Mouse (Mus musculus) neural tube, embryonic 13.5 days (tissue): Measurements from ENCODE around the gene Phldb2. TPM values are rescaled to one million over a fixed set of nuclear protein-coding genes. Genes with fewer than 3 reads are reported as not detected.

Source experiments
- ATAC-seq: fragments of 200-750 bp; cut with Nextera tagmentation; 2 replicates; pipeline ENCODE4 v1.8.0; 2017; ENCODE audit warnings: low read depth, mild to moderate bottlenecking, moderate TSS enrichment, moderate library complexity
- H3K27ac ChIP-seq: fragments of 300-500 bp; sonication (generic); replicated peaks from 2 replicates; pipeline ENCODE4 v1.5.1; 2015; ENCODE audit warnings: moderate library complexity, mild to moderate bottlenecking, inconsistent platforms
- H3K27me3 ChIP-seq: fragments of 300-500 bp; sonication (generic); 2 replicates; pipeline ENCODE4 v1.6.1; 2015; ENCODE audit warnings: mild to moderate bottlenecking, inconsistent platforms
- H3K36me3 ChIP-seq: fragments of 300-500 bp; sonication (generic); 2 replicates; pipeline ENCODE4 v1.6.1; 2015; ENCODE audit warnings: mild to moderate bottlenecking, inconsistent platforms
- H3K4me1 ChIP-seq: fragments of 300-500 bp; sonication (generic); replicated peaks from 2 replicates; pipeline ENCODE4 v1.6.1; 2015; ENCODE audit warnings: inconsistent platforms
- H3K4me2 ChIP-seq: fragments of 300-500 bp; sonication (generic); 2 replicates; pipeline ENCODE4 v1.6.1; 2015; ENCODE audit warnings: inconsistent platforms, mild to moderate bottlenecking, moderate library complexity
- H3K4me3 ChIP-seq: fragments of 300-500 bp; sonication (generic); 2 replicates; pipeline ENCODE4 v1.5.1; 2015; ENCODE audit warnings: mild to moderate bottlenecking, inconsistent platforms
- H3K9ac ChIP-seq: fragments of 300-500 bp; sonication (generic); 2 replicates; pipeline ENCODE4 v1.6.1; 2015; ENCODE audit warnings: moderate library complexity, mild to moderate bottlenecking, inconsistent platforms
- H3K9me3 ChIP-seq: fragments of 300-500 bp; sonication (generic); 2 replicates; pipeline ENCODE4 v1.6.1; 2016; ENCODE audit warnings: inconsistent platforms
- WGBS: fragments of 180-500 bp; shearing (Covaris S2); methylation state at CpG from one replicate; pipeline ENCODE4 v1.1.7; 2015; 5-methylcytosine and 5-hydroxymethylcytosine counted together
- polyA plus RNA-seq: library from polyadenylated mRNA; unstranded; fragments of >200 nt; fragmentation: Nextera tagmentation; extraction: Ambion mirVana; gene quantifications from 2 replicates; pipeline ENCODE4 v1.2.1, GENCODE M21; 2015

The Phldb2 gene
- polyA plus RNA-seq, 1 experiment from 2014 or later = 14.6 TPM

DNA sequence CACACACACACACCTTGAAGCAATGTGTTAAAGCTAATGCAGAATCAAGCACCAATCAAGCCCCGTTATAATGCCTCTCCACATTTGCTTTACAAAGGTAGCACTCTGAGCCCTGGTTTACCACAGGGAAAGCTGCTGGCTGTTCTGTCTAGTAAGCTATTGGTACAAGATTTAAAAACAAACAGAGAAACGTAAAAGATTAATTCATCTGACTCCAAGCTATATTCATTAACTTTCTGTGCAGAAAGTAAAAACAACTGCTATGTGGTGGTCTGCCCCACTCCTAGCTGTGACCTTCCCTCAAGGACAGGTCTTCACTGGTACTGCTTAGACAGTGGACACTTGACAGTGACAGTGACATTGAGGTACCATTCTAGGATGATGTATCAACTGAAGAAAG is 69.2 kb downstream of the Phldb2 start:
- H3K4me1 ChIP-seq = no peaks in the 10 kb centered on the region
- no peaks in the 10 kb centered on the region for H3K36me3 ChIP-seq
- H3K9ac ChIP-seq = no peak overlapping the region
- ATAC-seq = no peak
- no peak overlapping the region for H3K27ac ChIP-seq
- no peaks in the 10 kb centered on the region for H3K9me3 ChIP-seq
- H3K4me3 ChIP-seq = no peak overlapping the region
- H3K27me3 ChIP-seq = no peaks in the 10 kb centered on the region
- no peak overlapping the region for H3K4me2 ChIP-seq
- WGBS = 89% methylated on average over 2 of the region's 2 CpGs

DNA sequence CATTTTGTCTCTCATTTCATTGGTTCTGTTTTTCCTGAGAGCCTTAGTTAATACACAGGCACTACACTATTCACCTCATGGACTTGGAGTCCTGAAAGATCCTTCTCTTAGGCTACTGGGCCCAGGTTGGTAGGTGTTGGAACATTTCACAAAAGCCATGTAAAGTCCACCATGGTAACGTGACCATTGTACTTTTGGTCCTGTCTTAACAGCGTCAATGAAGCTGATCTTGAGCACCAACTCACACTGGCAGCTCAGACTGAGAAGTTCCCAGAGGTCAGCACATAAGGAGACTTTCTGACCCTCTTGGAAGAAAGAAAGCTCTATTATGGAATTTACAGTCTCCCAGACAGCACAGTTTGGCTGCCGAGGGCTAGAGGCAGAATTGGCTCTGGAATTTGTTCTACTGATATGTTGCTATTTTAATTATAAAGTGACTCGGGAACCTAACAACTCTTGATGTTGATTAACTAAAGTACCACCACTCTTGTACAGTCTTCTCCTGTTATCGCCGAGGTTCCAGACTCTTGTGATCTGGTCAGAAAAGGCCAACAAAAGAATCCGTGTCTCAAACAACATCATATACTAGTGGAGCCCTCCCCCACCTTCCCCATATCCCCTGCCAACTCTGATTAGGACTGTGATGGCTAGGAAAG is 72.1 kb downstream of the Phldb2 start:
- H3K9ac ChIP-seq = no peak overlapping the region
- H3K4me1 ChIP-seq = no peaks in the 10 kb centered on the region
- no peaks in the 10 kb centered on the region for H3K27me3 ChIP-seq
- H3K4me2 ChIP-seq = no peak overlapping the region
- no peaks in the 10 kb centered on the region for H3K36me3 ChIP-seq
- WGBS = 83% methylated on average over 7 of the region's 7 CpGs
- no peak overlapping the region for H3K27ac ChIP-seq
- no peak for ATAC-seq
- no peak overlapping the region for H3K4me3 ChIP-seq
- no peaks in the 10 kb centered on the region for H3K9me3 ChIP-seq

DNA sequence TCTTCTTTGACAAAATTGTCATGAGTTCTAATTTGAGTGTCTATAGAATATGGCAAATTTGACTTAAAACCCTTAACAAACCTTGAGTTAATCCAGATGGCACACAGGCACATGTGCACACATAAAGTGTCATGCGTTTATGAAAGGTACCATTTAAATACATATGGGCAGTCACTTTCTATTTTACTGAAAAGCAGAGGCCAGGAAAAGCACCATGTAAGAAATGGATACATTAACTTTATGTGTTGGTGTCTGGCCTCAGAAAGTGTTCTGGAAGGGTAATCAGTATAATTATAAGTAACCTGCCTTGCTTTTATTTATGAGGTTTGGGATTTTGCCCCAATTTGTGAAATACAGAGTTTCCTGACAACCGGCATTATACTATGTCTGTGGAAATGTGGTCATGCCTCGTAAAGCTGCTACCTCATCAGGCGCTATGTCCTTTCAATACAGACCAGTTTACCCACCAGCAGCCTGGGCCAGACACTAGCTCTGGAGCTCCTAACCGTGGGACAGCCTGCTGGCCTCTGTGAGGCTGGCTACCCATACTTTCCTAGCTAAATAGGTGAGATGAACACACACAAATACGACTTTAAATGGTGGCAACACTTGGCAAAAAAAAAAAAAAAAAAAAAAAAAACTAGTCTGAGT is 73.2 kb downstream of the Phldb2 start:
- 78% methylated on average over 6 of the region's 6 CpGs for WGBS
- H3K27ac ChIP-seq = no peak overlapping the region

DNA sequence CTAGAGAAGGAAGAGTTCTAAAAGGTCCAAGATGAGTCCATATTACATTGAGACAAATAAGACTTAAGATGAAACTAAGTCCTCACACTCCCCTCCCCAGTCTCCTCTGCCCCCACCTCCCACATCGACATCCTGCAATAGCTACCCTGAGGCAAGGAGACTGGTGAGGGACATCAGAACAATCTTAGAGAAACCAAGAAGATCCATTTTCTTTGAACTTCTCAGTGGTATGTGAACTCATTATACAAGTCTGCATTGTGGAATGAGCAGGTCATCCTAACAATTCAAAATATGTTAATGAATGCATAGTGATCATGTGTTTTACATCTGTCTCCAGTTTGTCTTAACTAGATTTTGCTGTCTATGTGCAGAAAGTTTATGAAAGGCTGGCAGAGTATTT is 75.7 kb downstream of the Phldb2 start:
- H3K9ac ChIP-seq = no peak overlapping the region
- ATAC-seq = no peak
- no peak overlapping the region for H3K4me2 ChIP-seq
- H3K36me3 ChIP-seq = no peaks in the 10 kb centered on the region
- H3K4me1 ChIP-seq = no peaks in the 10 kb centered on the region
- H3K27me3 ChIP-seq = no peaks in the 10 kb centered on the region
- no peak overlapping the region for H3K27ac ChIP-seq
- no peaks in the 10 kb centered on the region for H3K9me3 ChIP-seq
- WGBS = 89% methylated on average over 1 of the region's 1 CpGs
- no peak overlapping the region for H3K4me3 ChIP-seq

More for the DNA sequence above, 73.2 kb downstream of the Phldb2 start:
- no peaks in the 10 kb centered on the region for H3K36me3 ChIP-seq
- no peak overlapping the region for H3K4me3 ChIP-seq
- H3K4me1 ChIP-seq = no peaks in the 10 kb centered on the region
- no peak overlapping the region for H3K4me2 ChIP-seq
- no peaks in the 10 kb centered on the region for H3K9me3 ChIP-seq
- no peaks in the 10 kb centered on the region for H3K27me3 ChIP-seq
- ATAC-seq = no peak
- H3K9ac ChIP-seq = no peak overlapping the region

DNA sequence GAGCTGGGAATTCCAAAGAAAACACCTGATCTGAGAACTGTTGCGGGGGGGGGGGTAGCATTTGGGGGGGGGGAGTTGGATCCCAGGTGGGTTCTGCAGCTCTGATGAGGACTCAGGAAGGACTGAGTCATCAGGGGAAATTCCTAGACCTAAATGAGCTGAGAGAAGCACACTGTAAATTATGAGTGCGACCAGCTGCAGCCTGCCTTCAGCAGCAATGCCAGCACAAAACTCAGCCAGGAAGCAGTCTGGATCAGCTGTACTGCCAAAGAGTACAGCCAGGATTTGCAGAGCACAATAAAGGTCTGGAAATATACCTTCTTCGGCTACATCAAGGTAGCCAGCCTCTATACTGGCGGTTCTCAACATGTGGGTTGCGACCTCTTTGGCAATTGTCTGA is 76.2 kb downstream of the Phldb2 start:
- Histone ChIP-seq H3K27me3 (no peaks in the 10 kb centered on the region), H3K4me3 (no peak overlapping the region), H3K4me2 (no peak overlapping the region), H3K36me3 (no peaks in the 10 kb centered on the region), H3K27ac (no peak overlapping the region), H3K4me1 (no peaks in the 10 kb centered on the region), H3K9ac (no peak overlapping the region), H3K9me3 (no peaks in the 10 kb centered on the region)
- ATAC-seq = no peak
- WGBS = 83% methylated on average over 5 of the region's 5 CpGs

DNA sequence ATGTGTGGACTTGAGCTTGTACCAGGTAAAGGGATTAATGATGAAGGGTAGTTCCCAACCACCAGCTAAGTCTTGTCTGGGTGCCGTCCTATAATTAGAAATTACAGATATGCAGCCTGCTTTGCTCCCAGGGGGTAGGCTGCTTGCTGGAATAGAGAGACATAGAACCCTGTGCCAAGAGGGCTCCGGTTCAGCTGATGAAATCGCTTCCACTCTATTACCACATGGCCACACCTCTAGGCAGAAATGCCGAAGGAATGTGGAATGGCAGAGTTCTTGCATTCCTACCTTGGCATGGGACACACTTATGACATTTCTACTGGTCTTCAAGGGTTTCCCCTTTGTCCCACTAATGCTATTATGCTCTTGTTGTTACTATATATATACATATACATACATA is 80.0 kb downstream of the Phldb2 start:
- H3K27me3 ChIP-seq = no peaks in the 10 kb centered on the region
- no peak overlapping the region for H3K4me3 ChIP-seq
- 88% methylated on average over 4 of the region's 4 CpGs for WGBS
- no peak overlapping the region for H3K4me2 ChIP-seq
- no peaks in the 10 kb centered on the region for H3K9me3 ChIP-seq
- no peak overlapping the region for H3K27ac ChIP-seq
- H3K9ac ChIP-seq = no peak overlapping the region
- H3K4me1 ChIP-seq = no peaks in the 10 kb centered on the region
- no peaks in the 10 kb centered on the region for H3K36me3 ChIP-seq
- no peak for ATAC-seq

DNA sequence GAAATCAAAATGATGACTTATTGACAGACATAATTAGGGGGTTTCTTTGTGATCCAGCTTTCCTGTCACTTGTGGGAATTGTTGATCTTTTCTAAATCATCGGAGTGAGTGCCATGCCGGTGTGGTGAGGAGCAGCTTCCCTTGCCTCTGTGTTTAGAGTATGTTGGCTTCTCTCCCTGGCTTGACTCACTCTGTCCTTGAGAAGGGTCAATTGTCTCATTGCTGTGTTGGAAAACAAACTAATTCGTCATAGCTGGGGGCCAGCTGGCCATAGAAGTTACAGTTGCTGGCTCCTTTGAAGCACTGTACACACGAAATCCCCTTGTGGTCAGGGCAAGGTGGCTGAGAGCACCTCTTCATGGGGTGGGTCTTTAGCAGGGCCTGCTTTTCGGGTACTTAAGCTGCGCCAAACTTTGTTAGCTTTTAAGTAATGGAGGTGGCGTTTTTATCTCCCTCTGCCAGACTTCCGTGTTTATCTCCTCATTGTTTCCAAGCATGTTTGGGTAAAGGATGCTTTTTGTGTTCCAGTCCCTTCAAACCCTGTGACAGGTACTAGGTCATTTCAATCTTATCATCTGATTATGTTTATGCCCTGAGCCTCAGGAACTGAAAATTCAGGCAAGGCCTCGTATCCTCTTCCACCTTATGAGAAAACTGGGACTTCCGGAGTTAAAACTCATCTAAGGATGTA is 82.0 kb downstream of the Phldb2 start:
- H3K4me3 ChIP-seq = no peak overlapping the region
- 76% methylated on average over 10 of the region's 10 CpGs for WGBS
- no peaks in the 10 kb centered on the region for H3K4me1 ChIP-seq
- H3K9ac ChIP-seq = no peak overlapping the region
- H3K27ac ChIP-seq = no peak overlapping the region
- no peak for ATAC-seq
- no peaks in the 10 kb centered on the region for H3K27me3 ChIP-seq
- H3K36me3 ChIP-seq = no peaks in the 10 kb centered on the region
- no peaks in the 10 kb centered on the region for H3K9me3 ChIP-seq
- H3K4me2 ChIP-seq = no peak overlapping the region

DNA sequence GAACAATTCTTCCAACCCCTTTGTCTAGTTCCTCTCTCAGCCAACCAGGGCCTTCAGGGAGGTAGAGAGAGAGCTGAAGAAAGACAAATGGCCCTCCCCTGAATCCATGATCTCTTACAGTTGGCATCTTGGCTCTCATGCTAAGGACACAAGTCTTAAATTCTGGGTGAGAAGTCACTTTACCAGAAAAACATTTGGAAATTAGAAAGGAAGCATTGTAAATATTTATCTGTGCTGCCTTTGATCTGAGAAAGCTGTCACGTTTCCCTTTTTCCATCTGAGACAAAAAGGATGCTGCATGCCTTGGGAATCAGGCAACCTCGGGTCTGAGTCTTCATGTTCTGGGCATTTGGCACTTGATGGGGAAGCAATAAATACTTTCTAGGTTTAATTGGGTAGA is 82.7 kb downstream of the Phldb2 start:
- no peak overlapping the region for H3K27ac ChIP-seq
- no peak overlapping the region for H3K4me3 ChIP-seq
- H3K9me3 ChIP-seq = no peaks in the 10 kb centered on the region
- WGBS = 34% methylated on average over 2 of the region's 2 CpGs
- no peaks in the 10 kb centered on the region for H3K27me3 ChIP-seq
- H3K4me2 ChIP-seq = no peak overlapping the region
- no peaks in the 10 kb centered on the region for H3K4me1 ChIP-seq
- no peak overlapping the region for H3K9ac ChIP-seq
- H3K36me3 ChIP-seq = no peaks in the 10 kb centered on the region
- no peak for ATAC-seq

DNA sequence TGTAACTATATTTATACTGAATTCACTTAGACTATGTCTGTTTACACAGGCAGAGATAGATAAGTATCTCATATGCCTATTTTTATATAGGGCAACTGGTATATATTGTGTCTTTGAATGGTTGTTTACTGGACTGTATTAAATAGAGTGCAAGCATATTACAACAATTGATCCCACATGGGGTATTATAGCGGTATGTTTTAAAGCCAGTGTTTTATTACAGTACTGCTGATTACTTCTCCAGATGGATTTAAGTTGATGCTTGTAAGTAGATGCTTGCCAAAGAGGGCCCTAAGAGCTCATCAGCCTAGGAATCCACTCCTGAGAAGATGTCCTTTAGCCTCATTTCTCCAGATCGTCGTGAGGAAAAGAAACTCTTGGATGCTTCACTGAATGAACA is 84.4 kb downstream of the Phldb2 start:
- Histone ChIP-seq H3K4me1 (no peaks in the 10 kb centered on the region), H3K4me3 (no peak overlapping the region), H3K36me3 (no peaks in the 10 kb centered on the region), H3K27ac (no peak overlapping the region), H3K27me3 (no peaks in the 10 kb centered on the region), H3K9me3 (no peaks in the 10 kb centered on the region), H3K4me2 (no peak overlapping the region), H3K9ac (no peak overlapping the region)
- no peak for ATAC-seq
- 68% methylated on average over 3 of the region's 3 CpGs for WGBS

DNA sequence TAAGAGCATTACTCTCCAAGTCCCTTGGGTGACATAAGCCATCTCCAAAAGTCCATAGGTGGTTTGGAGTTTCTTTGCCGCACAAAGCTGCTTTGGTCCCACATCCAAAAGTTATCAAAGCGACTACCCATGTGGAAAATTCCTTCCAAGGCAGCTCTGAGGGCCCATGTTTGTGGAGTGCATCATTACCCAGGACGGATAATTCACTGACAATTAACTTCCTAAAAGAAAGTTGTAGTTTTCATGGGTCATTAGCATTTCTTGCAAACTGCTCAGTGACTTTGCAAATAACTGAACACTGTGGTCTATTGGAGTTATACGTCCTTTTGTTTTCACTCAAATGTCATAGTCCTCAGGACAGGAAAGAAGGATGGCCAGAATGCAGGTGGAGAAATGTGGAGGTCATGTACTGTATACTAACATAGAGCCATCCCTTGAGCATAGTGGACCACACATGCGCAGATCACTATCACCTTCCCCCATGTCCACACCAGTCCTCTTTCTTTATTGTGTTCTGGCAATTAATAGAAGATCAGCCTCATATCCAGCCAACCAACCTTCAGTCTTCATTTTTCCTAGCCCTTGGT is 96.0 kb downstream of the Phldb2 start:
- no peaks in the 10 kb centered on the region for H3K9me3 ChIP-seq
- H3K4me2 ChIP-seq = no peak overlapping the region
- H3K9ac ChIP-seq = no peak overlapping the region
- H3K36me3 ChIP-seq = no peaks in the 10 kb centered on the region
- no peak for ATAC-seq
- H3K4me3 ChIP-seq = no peak overlapping the region
- 0 out of 2 replicates have a peak, but pooled peaks cover 6% of the 10 kb centered on the region for H3K27me3 ChIP-seq
- H3K27ac ChIP-seq = no peak overlapping the region
- 50% methylated on average over 5 of the region's 5 CpGs for WGBS
- H3K4me1 ChIP-seq = no peaks in the 10 kb centered on the region

DNA sequence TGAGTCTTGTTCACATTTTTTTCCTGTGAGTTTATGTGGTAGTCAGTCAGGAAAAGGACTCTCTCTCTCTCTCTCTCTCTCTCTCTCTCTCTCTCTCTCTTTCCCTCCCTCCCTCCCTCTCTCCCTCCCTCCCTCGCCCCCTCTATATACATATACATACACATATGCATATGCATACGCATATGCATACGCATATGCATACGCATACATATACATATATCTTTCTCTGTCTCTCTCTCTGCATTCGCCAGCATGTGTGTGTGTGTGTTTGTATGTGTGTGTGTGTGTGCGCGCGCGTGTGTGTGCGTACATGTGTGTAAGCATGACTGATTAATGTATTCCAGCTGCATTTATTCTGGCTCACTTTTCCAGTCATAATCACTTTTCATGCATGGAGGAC is 98.9 kb downstream of the Phldb2 start:
- Histone ChIP-seq H3K27ac (no peak overlapping the region), H3K9me3 (no peaks in the 10 kb centered on the region), H3K4me3 (no peak overlapping the region), H3K4me2 (no peak overlapping the region), H3K36me3 (no peaks in the 10 kb centered on the region), H3K9ac (no peak overlapping the region), H3K27me3 (0 out of 2 replicates have a peak, but pooled peaks cover 6% of the 10 kb centered on the region), H3K4me1 (no peaks in the 10 kb centered on the region)
- no peak for ATAC-seq
- WGBS = 94% methylated on average over 10 of the region's 10 CpGs

DNA sequence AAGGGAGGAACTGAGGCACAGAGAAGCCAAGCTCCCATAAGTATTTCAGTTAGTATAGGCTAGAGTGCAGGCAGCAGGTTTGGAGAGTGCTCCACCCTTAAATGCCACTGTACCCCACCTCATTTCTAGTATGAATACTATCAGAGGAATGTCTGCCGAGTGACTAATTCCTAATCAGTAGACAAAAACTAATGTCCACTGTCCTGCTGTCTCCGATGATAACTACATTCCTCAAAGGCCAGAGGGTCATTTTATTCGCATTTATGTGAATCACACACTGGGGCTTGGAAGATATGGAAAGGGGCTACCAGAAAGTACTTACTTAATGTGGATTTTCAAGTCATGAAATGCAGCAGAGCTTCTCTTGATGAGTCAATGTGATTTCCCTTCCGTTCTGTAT is 104.4 kb downstream of the Phldb2 start:
- no peak for ATAC-seq
- no peaks in the 10 kb centered on the region for H3K9me3 ChIP-seq
- 89% methylated on average over 4 of the region's 4 CpGs for WGBS
- peaks cover 10% of the 10 kb centered on the region for H3K4me1 ChIP-seq
- peaks cover 17% of the 10 kb centered on the region; the same call in 1 of the 2 replicates for H3K27me3 ChIP-seq
- H3K4me3 ChIP-seq = no peak overlapping the region
- no peak overlapping the region for H3K4me2 ChIP-seq
- H3K27ac ChIP-seq = no peak overlapping the region
- no peak overlapping the region for H3K9ac ChIP-seq
- no peaks in the 10 kb centered on the region for H3K36me3 ChIP-seq
